Mouse (Mus musculus) hindbrain, embryonic 13.5 days (tissue): ENCODE measurements around the gene Slc35g2. TPM values are rescaled to one million over a fixed set of nuclear protein-coding genes. Genes with fewer than 3 reads are reported as not detected.

Experiments used
- ATAC-seq: fragments of 200-750 bp; cut with Nextera tagmentation; 2 replicates; pipeline ENCODE4 v1.8.0; 2017; ENCODE audit warnings: moderate TSS enrichment; ENCODE audit not compliant: low FRiP score
- H3K27ac ChIP-seq: fragments of 300-500 bp; sonication (generic); 2 replicates; pipeline ENCODE4 v1.5.1; 2015; ENCODE audit warnings: inconsistent platforms, mild to moderate bottlenecking, moderate library complexity
- H3K27me3 ChIP-seq: fragments of 300-500 bp; sonication (generic); 2 replicates; pipeline ENCODE4 v1.6.1; 2015; ENCODE audit warnings: mild to moderate bottlenecking, inconsistent platforms
- H3K36me3 ChIP-seq: fragments of 300-500 bp; sonication (generic); 2 replicates; pipeline ENCODE4 v1.6.1; 2015; ENCODE audit warnings: mild to moderate bottlenecking, inconsistent platforms
- H3K4me1 ChIP-seq: fragments of 300-500 bp; sonication (generic); replicated peaks from 2 replicates; pipeline ENCODE4 v1.6.1; 2015; ENCODE audit warnings: inconsistent platforms
- H3K4me2 ChIP-seq: fragments of 300-500 bp; sonication (generic); 2 replicates; pipeline ENCODE4 v1.6.1; 2015; ENCODE audit warnings: inconsistent platforms, mild to moderate bottlenecking, moderate library complexity
- H3K4me3 ChIP-seq: fragments of 300-500 bp; sonication (generic); 2 replicates; pipeline ENCODE4 v1.5.1; 2015; ENCODE audit warnings: mild to moderate bottlenecking, inconsistent platforms
- H3K9ac ChIP-seq: fragments of 300-500 bp; sonication (generic); 2 replicates; pipeline ENCODE4 v1.6.1; 2015; ENCODE audit warnings: mild to moderate bottlenecking, inconsistent platforms
- H3K9me3 ChIP-seq: fragments of 300-500 bp; sonication (generic); 2 replicates; pipeline ENCODE4 v1.6.1; 2016; ENCODE audit warnings: inconsistent platforms
- WGBS: fragments of 180-500 bp; shearing (Covaris S2); methylation state at CpG from one replicate; pipeline ENCODE4 v1.1.7; 2015; 5-methylcytosine and 5-hydroxymethylcytosine counted together
- polyA plus RNA-seq: library from polyadenylated mRNA; unstranded; fragments of >200 nt; fragmentation: Nextera tagmentation; extraction: Ambion mirVana; gene quantifications from 2 replicates; pipeline ENCODE4 v1.2.1, GENCODE M21; 2015

Slc35g2 gene
- polyA plus RNA-seq, 1 experiment from 2014 or later = 15.4 TPM

DNA sequence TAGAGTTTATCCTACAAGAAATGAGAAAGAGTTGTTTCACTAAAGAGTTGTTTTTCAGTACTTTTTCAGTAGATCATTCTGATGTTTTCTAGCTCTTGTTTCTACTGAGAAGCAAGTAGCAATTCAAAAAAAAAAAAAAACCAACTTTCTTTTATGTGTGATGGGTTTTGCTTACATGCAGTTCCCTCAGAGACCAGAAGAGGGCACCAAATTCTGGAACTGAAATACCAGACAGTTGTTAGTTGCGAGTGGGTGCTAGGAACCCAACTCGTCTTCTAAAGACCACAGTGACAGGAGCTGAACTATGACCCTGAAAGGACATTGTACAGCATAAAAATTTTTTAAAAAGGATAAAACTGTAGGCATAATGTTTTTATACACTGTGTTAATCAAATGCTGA is 22.6 kb downstream of the Slc35g2 start:
- WGBS = 92% methylated on average over 2 of the region's 2 CpGs
- ATAC-seq = no peak
- H3K9me3 ChIP-seq = no peaks in the 10 kb centered on the region

DNA sequence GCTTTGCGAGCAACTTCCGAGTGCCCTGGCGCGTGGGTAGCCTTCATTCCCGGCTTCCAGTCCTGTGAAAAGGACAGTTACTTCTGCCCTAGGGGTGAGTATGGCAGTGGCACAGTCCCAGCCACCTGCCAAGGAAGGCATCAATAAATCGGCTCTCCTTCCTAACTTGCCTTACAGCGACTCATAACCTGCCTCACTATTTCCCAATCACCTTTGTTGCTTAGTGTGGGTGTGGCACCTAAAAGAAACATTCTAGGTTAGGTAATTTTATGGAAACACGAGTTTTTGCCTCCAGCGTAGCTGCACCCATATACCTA is 24.3 kb downstream of the Slc35g2 start:
- 12% methylated on average over 9 of the region's 9 CpGs for WGBS
- peaks cover 24% of the 10 kb centered on the region for H3K36me3 ChIP-seq
- peak overlapping the region; percentile 93 for H3K27ac ChIP-seq
- peak overlapping the region; percentile 94 for H3K9ac ChIP-seq
- H3K9me3 ChIP-seq = no peaks in the 10 kb centered on the region
- peak overlapping the region; percentile 94 for H3K4me3 ChIP-seq
- ATAC-seq = peak; percentile 66
- peaks cover 25% of the 10 kb centered on the region for H3K4me1 ChIP-seq
- no peaks in the 10 kb centered on the region for H3K27me3 ChIP-seq
- H3K4me2 ChIP-seq = peak overlapping the region; percentile 77

More for the DNA sequence above, 22.6 kb downstream of the Slc35g2 start:
- no peak overlapping the region for H3K27ac ChIP-seq
- peaks cover 35% of the 10 kb centered on the region for H3K36me3 ChIP-seq
- H3K4me3 ChIP-seq = no peak overlapping the region
- H3K27me3 ChIP-seq = no peaks in the 10 kb centered on the region
- no peak overlapping the region for H3K9ac ChIP-seq
- H3K4me1 ChIP-seq = peaks cover 22% of the 10 kb centered on the region
- no peak overlapping the region for H3K4me2 ChIP-seq

DNA sequence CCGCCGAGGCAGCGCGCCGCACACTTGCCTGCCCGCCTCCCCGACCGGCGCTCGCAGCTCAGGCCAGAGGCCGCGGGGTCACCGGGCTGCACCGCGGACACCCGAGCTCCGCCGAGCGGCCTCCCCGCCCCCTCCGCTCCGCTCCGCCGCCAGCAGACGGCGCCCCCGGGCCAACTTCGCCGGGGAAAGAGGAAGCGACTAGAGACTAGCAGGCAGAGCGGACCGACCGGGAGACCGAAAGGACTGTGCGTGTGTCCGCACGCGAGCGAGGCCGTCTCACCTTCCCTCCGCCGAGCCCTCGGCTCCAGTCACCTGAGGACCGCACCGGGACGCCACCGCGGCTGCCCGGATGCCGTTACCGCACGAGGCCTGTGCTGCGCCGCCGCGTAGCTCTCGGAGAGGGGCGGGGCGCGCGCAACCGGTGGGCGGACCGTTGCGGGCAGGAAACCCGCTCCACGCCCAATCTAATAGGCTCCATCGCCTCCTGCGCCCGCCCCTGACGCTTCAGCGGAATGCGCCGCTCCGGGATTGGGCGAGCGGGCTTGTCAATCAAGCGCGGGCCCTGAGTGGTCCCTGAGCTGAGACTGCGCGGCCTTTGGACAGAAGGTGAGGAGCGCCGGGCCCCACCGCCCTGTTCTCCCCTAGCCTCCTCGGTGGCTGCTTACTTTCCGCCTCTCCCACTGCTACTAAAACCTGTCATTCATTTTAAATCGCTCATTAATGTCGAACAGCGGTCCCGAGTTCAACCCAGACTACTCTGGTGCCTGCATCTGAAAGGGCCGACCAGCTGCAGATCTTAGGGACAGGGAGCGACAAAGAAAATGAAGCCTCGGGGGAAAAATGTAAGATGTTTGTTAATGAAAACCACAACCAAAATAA is 24.9 kb downstream of the Slc35g2 start, which contains the start of gene Nck1:
Nck1 (minus strand) TSS at position 420 of the 879 bp plus-strand sequence.
- Histone ChIP-seq H3K27me3 (no peaks in the 10 kb centered on the region), H3K4me1 (peaks cover 25% of the 10 kb centered on the region), H3K9me3 (no peaks in the 10 kb centered on the region), H3K36me3 (peaks cover 18% of the 10 kb centered on the region), H3K4me3 (peak within 1 kb of the TSS; percentile 94), H3K9ac (peak within 1 kb of the TSS; percentile 94), H3K27ac (peak within 1 kb of the TSS; percentile 93), H3K4me2 (peak within 1 kb of the TSS; percentile 77)
- peak; percentile 100 for ATAC-seq
- 0% methylated on average over 86 of the region's 93 CpGs for WGBS

DNA sequence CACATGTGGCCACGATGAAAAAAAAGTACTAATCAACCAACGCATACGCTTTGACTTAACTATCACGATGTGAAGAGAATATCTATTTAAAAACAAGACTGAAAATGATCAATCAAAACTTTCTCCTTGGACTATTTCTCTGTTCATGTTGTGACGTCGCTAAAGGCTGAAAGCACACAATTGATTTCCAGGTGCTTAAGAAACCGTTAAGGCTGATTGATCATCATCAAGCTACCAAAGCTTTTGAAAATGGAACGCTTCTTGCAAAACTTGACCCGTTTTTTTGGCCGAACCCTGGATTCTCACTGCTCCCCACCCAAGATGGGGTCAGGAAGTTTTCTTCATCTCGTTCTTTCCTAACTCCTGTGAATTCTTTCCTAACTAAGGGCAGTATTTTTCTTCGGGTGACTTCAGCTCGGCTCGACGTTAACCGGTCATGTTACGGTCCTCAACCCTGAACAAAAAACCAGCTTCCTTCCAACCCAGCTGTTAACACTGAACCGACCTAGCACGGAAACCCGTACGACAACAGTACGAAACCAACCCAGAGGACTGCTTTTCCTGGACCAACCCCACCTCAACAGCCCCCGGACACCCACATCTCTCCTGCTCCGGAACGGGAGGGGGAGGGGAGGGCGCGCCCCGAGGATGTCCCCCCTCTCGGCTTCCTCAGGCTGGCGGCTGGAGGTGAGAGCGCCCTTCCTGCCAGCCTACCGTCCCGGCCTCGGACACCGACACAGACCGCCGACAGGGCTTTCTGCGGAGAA is 25.8 kb downstream of the Slc35g2 start:
- Histone ChIP-seq H3K9me3 (no peaks in the 10 kb centered on the region), H3K4me3 (peak overlapping the region; percentile 94), H3K36me3 (peaks cover 11% of the 10 kb centered on the region), H3K27ac (peak overlapping the region; percentile 93), H3K9ac (peak overlapping the region; percentile 94), H3K4me1 (peaks cover 25% of the 10 kb centered on the region), H3K27me3 (no peaks in the 10 kb centered on the region), H3K4me2 (peak overlapping the region; percentile 71)
- under 1% methylated on average over 35 of the region's 38 CpGs for WGBS
- peak; percentile 56 for ATAC-seq

- Histone ChIP-seq H3K27ac (no peak overlapping the region), H3K4me3 (no peak overlapping the region), H3K4me1 (no peaks in the 10 kb centered on the region), H3K9me3 (peaks cover 3% of the 10 kb centered on the region; the same call in 1 of the 2 replicates), H3K4me2 (no peak overlapping the region), H3K36me3 (no peaks in the 10 kb centered on the region), H3K9ac (no peak overlapping the region), H3K27me3 (no peaks in the 10 kb centered on the region)
- ATAC-seq = no peak
- 92% methylated on average over 2 of the region's 2 CpGs for WGBS
Measured at GRCm38 (mm10) chr9:100535618-100536262, 35.1 kb downstream of the Slc35g2 start.

DNA sequence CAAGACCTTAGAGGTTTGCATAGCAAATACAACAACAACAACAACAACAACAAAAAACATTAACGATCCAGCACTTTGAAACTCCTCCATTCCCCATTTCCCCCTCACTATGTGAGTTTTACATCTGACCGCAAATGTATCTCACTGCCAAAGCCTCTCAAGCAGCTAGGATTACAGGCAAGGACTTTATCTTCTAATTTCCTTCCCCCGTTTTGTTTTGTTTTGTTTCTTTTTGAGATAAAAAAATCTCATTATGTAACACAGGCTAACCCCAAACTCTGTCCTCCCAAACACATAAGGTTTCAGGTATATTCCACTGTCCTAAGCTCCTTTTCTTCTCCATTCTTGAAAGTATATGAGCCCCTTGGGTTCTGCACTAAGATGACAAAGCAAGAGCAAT is 36.2 kb downstream of the Slc35g2 start:
- H3K27me3 ChIP-seq = no peaks in the 10 kb centered on the region
- ATAC-seq = no peak
- no peak overlapping the region for H3K27ac ChIP-seq
- no peak overlapping the region for H3K9ac ChIP-seq
- H3K4me1 ChIP-seq = no peaks in the 10 kb centered on the region
- H3K36me3 ChIP-seq = no peaks in the 10 kb centered on the region
- WGBS = 97% methylated on average over 3 of the region's 3 CpGs
- H3K4me2 ChIP-seq = no peak overlapping the region
- H3K4me3 ChIP-seq = no peak overlapping the region
- peaks cover 3% of the 10 kb centered on the region; the same call in 1 of the 2 replicates for H3K9me3 ChIP-seq

DNA sequence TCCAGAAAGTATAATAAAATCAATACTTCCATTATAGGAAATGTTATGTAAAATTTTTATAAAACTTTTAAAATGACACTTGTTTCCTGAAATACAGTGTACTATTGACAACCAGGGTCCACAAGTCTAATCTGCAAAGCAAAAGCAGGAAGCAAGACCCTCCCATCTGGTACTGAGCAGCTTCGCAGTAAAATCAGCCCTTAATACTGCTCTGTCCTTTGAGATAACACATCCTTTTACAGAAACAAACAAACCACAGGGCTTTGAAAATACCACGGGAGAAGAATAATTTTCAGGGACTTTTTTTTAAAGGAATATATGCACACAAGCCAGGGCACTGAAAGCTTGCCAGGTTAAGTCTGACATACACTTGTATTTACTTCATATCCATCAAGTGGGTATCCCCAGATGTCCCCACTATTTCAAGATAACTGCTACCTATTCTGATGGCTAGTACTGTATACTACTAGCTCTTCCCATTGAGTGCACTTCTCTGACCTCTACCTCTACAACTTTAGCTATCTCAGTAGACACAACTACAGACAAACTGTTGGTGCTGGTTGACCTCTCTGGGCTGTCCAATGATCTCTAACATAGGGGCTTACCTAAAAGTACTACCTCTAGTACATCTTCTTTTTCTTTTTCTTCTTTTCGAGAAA is 37.9 kb downstream of the Slc35g2 start:
- H3K4me3 ChIP-seq = no peak overlapping the region
- H3K9ac ChIP-seq = no peak overlapping the region
- H3K4me2 ChIP-seq = no peak overlapping the region
- H3K4me1 ChIP-seq = no peaks in the 10 kb centered on the region
- H3K36me3 ChIP-seq = no peaks in the 10 kb centered on the region
- 91% methylated on average over 3 of the region's 3 CpGs for WGBS
- H3K9me3 ChIP-seq = peaks cover 13% of the 10 kb centered on the region
- H3K27ac ChIP-seq = no peak overlapping the region
- ATAC-seq = no peak
- no peaks in the 10 kb centered on the region for H3K27me3 ChIP-seq

- Histone ChIP-seq H3K4me1 (no peaks in the 10 kb centered on the region), H3K9me3 (peaks cover 13% of the 10 kb centered on the region), H3K4me2 (no peak overlapping the region), H3K36me3 (no peaks in the 10 kb centered on the region), H3K4me3 (no peak overlapping the region), H3K9ac (no peak overlapping the region), H3K27me3 (no peaks in the 10 kb centered on the region), H3K27ac (no peak overlapping the region)
- WGBS = 84% methylated on average over 1 of the region's 1 CpGs
- no peak for ATAC-seq
Measured at GRCm38 (mm10) chr9:100531296-100531695, 39.6 kb downstream of the Slc35g2 start.

GRCm38 (mm10) chr9:100525225-100525624 is 45.7 kb downstream of the Slc35g2 start:
- H3K4me3 ChIP-seq = no peak overlapping the region
- H3K4me2 ChIP-seq = no peak overlapping the region
- H3K4me1 ChIP-seq = no peaks in the 10 kb centered on the region
- no peak overlapping the region for H3K27ac ChIP-seq
- H3K9me3 ChIP-seq = peaks cover 9% of the 10 kb centered on the region
- no peak for ATAC-seq
- no peaks in the 10 kb centered on the region for H3K36me3 ChIP-seq
- WGBS = 91% methylated on average over 2 of the region's 2 CpGs
- no peaks in the 10 kb centered on the region for H3K27me3 ChIP-seq
- H3K9ac ChIP-seq = no peak overlapping the region

GRCm38 (mm10) chr9:100522029-100522428 is 48.9 kb downstream of the Slc35g2 start:
- ATAC-seq = no peak
- Histone ChIP-seq H3K27ac (no peak overlapping the region), H3K27me3 (no peaks in the 10 kb centered on the region), H3K9ac (no peak overlapping the region), H3K4me2 (no peak overlapping the region), H3K36me3 (no peaks in the 10 kb centered on the region), H3K4me1 (no peaks in the 10 kb centered on the region), H3K4me3 (no peak overlapping the region), H3K9me3 (no peaks in the 10 kb centered on the region)
- 80% methylated on average over 2 of the region's 2 CpGs for WGBS

DNA sequence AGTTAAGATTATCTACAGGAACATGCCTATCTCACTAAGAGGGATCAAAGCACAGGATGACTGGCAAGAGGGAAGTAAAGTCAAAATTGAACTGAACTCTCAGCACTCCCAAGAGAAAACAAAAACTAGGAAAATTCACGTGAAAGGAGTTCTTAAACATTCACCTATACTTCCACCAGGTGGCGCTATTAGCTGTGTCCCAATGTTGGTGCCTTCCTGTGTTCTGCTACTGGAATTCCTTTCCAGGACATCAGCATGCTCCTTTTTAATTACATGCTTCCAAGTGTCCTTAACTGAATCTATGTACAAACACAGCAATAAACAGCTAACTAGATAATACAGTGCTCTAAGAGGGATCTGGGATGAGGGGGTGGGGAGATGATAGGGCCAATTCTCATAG is 50.3 kb downstream of the Slc35g2 start:
- no peak for ATAC-seq
- no peaks in the 10 kb centered on the region for H3K36me3 ChIP-seq
- H3K4me2 ChIP-seq = no peak overlapping the region
- no peaks in the 10 kb centered on the region for H3K9me3 ChIP-seq
- no peak overlapping the region for H3K27ac ChIP-seq
- no peak overlapping the region for H3K4me3 ChIP-seq
- H3K9ac ChIP-seq = no peak overlapping the region
- H3K27me3 ChIP-seq = no peaks in the 10 kb centered on the region
- no peaks in the 10 kb centered on the region for H3K4me1 ChIP-seq
- WGBS = 2% methylated on average over 2 of the region's 2 CpGs

- Histone ChIP-seq H3K4me2 (no peak overlapping the region), H3K4me1 (no peaks in the 10 kb centered on the region), H3K27me3 (no peaks in the 10 kb centered on the region), H3K4me3 (no peak overlapping the region), H3K9ac (no peak overlapping the region), H3K36me3 (no peaks in the 10 kb centered on the region), H3K9me3 (no peaks in the 10 kb centered on the region), H3K27ac (no peak overlapping the region)
- no peak for ATAC-seq
- WGBS = 94% methylated on average over 3 of the region's 3 CpGs
Measured at GRCm38 (mm10) chr9:100520012-100520411, 50.9 kb downstream of the Slc35g2 start.
